Mouse (Mus musculus): ENCODE measurements around the gene Gm28038. TPM values are rescaled to one million over a fixed set of nuclear protein-coding genes. Genes with fewer than 3 reads are reported as not detected.

Gm28038 gene
- polyA plus RNA-seq, 1 experiment from 2014 or later, result not detected

DNA sequence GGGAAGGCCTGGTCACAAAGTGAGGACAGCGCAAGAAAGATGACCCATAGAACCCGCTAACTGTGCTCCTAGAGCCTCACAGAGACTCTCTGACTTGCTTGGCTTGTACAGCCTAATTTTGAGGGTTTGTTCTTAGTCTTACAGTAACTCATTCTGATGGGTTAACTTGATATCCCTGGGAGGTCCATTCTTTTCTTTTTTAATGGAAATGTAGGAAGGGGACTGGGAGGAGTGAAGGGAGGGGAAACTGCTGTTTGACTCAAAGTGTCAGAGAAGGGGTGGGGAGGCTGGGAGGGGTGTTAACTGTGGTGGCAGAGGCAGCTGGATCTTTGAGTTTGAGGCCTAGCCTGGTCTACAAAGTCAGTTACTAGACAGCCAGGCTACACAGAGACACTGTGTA lies 54.5 kb downstream of the Gm28038 start:
- Histone ChIP-seq H3K4me3 (ENCODE audit: low read length) (no peak overlapping the region), H3K4me2 (ENCODE audit: low read depth, low read length) (no peak overlapping the region), H3K9ac (ENCODE audit: low read length) (no peak overlapping the region), H3K36me3 (ENCODE audit: control insufficient read depth, insufficient read depth, low read length) (peaks cover 50% of the 10 kb centered on the region), H3K9me3 (ENCODE audit: control insufficient read depth, low read length) (no peaks in the 10 kb centered on the region), H3K27me3 (ENCODE audit: control insufficient read depth, insufficient read depth, low read depth, low read length) (no peaks in the 10 kb centered on the region), H3K27ac (ENCODE audit: low read length) (no peak overlapping the region), H3K4me1 (replicated peaks; ENCODE audit: control insufficient read depth, insufficient read depth, low read length) (no peaks in the 10 kb centered on the region)
- no peak for ATAC-seq (ENCODE audit: low read depth)
- 94% methylated on average over 2 of the region's 2 CpGs for WGBS

DNA sequence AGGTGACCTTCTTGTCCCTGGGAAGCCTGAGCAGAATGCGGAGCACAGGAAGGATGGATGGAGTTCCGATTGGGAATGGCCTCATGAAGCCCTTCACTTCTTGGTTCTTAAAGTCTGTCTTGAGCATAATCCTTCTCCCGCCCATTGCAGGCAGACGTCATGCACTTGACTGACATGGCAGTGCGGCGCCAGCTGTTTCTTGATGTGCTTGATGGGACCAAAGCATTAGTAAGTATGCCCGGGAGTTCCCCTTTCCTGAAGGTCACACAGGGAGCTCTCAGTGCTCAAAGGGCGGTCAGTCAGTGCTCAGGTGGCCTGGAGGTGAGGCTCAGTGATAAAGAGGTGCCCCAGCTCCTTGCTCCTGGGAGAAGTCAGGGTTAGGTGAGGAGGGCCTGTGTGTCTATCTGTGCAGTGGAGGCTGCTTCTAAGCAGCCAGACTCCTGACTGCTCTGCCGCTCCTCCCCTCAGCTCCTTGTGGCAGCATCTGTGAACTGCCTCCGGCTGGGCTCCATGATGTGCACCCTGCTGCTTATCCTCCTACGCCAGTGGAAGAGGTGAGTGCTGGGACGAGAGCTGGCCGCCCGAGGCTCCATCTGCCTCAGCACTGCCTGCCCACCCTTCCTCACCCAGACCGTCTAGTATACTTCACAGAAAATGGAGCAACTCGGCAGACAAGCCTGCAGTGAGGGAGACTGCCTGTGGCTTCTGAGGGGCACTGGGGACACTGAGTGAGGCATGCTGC lies 55.5 kb downstream of the Gm28038 start:
- no peak overlapping the region for H3K4me2 ChIP-seq (ENCODE audit: low read depth, low read length)
- peaks cover 51% of the 10 kb centered on the region for H3K36me3 ChIP-seq (ENCODE audit: control insufficient read depth, insufficient read depth, low read length)
- no peaks in the 10 kb centered on the region for H3K27me3 ChIP-seq (ENCODE audit: control insufficient read depth, insufficient read depth, low read depth, low read length)
- H3K4me3 ChIP-seq (ENCODE audit: low read length), result no peak overlapping the region
- H3K9me3 ChIP-seq (ENCODE audit: control insufficient read depth, low read length), result no peaks in the 10 kb centered on the region
- no peaks in the 10 kb centered on the region for H3K4me1 ChIP-seq (replicated peaks; ENCODE audit: control insufficient read depth, insufficient read depth, low read length)
- no peak overlapping the region for H3K27ac ChIP-seq (ENCODE audit: low read length)
- 82% methylated on average over 16 of the region's 16 CpGs for WGBS
- ATAC-seq (ENCODE audit: low read depth), result no peak
- H3K9ac ChIP-seq (ENCODE audit: low read length), result no peak overlapping the region

DNA sequence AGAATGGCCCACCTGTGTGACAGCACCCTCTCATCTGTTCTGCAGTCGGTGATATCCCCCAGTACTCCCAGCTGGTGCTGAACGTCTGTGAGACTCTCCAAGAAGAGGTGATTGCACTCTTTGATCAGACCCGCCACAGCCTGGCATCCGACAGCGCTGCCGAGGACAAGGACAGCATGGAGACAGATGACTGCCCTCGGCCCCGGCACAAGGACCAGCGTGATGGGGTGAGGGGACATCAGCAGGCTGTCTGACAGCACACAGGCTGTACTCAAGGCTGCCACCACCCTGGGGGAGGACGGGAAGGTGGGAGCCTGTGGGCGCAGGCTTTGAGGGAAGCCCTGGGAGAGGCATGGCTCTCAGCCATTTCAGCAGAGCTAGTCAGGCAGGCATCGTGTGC lies 56.3 kb downstream of the Gm28038 start:
- Histone ChIP-seq H3K9ac (ENCODE audit: low read length) (no peak overlapping the region), H3K4me2 (ENCODE audit: low read depth, low read length) (no peak overlapping the region), H3K9me3 (ENCODE audit: control insufficient read depth, low read length) (no peaks in the 10 kb centered on the region), H3K36me3 (ENCODE audit: control insufficient read depth, insufficient read depth, low read length) (peaks cover 56% of the 10 kb centered on the region), H3K27me3 (ENCODE audit: control insufficient read depth, insufficient read depth, low read depth, low read length) (no peaks in the 10 kb centered on the region), H3K27ac (ENCODE audit: low read length) (no peak overlapping the region), H3K4me3 (ENCODE audit: low read length) (no peak overlapping the region), H3K4me1 (replicated peaks; ENCODE audit: control insufficient read depth, insufficient read depth, low read length) (no peaks in the 10 kb centered on the region)
- 60% methylated on average over 12 of the region's 12 CpGs for WGBS
- ATAC-seq (ENCODE audit: low read depth), result no peak

DNA sequence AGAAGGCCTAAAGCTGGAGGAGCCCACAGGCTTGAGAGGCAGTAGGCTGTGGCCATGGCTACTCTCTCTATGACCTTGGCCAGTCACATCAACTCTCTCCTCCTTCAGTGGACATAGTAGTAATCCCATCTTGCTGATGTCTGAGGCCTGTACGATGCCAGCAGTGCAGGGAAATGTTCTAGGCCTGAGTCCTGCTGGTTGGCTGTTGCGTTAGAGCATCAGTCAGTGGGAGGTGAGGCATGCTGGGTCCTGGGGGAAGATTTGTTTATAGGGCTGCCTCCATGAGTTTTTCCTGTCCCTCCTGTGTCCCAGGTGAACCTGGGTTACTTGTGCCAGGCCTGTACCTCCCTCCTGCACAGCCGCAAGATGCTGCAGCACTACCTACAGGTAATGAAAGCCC lies 61.2 kb downstream of the Gm28038 start:
- no peak for ATAC-seq (ENCODE audit: low read depth)
- Histone ChIP-seq H3K27me3 (ENCODE audit: control insufficient read depth, insufficient read depth, low read depth, low read length) (no peaks in the 10 kb centered on the region), H3K36me3 (ENCODE audit: control insufficient read depth, insufficient read depth, low read length) (peaks cover 50% of the 10 kb centered on the region), H3K27ac (ENCODE audit: low read length) (no peak overlapping the region), H3K9me3 (ENCODE audit: control insufficient read depth, low read length) (no peaks in the 10 kb centered on the region), H3K4me3 (ENCODE audit: low read length) (no peak overlapping the region), H3K4me1 (replicated peaks; ENCODE audit: control insufficient read depth, insufficient read depth, low read length) (no peaks in the 10 kb centered on the region), H3K9ac (ENCODE audit: low read length) (no peak overlapping the region), H3K4me2 (ENCODE audit: low read depth, low read length) (no peak overlapping the region)
- 92% methylated on average over 3 of the region's 3 CpGs for WGBS

DNA sequence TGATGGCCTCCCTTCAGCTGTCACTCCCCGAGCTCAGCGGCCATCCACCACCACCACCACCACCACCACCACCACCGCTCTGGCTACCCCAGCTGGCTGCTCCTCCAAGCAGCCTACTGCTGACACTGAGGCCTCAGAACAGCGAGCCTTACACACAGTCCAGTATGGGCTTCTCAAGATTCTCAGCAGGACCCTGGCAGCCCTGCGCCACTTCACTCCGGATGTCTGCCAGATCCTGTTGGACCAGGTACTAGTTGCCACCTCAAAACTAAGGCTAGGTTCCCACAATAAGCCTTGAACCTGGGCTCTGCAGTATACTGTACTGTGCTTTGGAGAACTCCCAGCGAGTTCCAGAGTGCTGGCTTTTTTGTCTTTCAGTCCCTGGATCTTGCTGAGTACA lies 61.7 kb downstream of the Gm28038 start:
- ATAC-seq (ENCODE audit: low read depth), result no peak
- H3K9me3 ChIP-seq (ENCODE audit: control insufficient read depth, low read length), result no peaks in the 10 kb centered on the region
- H3K27me3 ChIP-seq (ENCODE audit: control insufficient read depth, insufficient read depth, low read depth, low read length), result no peaks in the 10 kb centered on the region
- no peak overlapping the region for H3K4me2 ChIP-seq (ENCODE audit: low read depth, low read length)
- H3K36me3 ChIP-seq (ENCODE audit: control insufficient read depth, insufficient read depth, low read length), result peaks cover 53% of the 10 kb centered on the region
- no peak overlapping the region for H3K9ac ChIP-seq (ENCODE audit: low read length)
- H3K4me1 ChIP-seq (replicated peaks; ENCODE audit: control insufficient read depth, insufficient read depth, low read length), result no peaks in the 10 kb centered on the region
- no peak overlapping the region for H3K4me3 ChIP-seq (ENCODE audit: low read length)
- WGBS, result 82% methylated on average over 7 of the region's 7 CpGs
- H3K27ac ChIP-seq (ENCODE audit: low read length), result no peak overlapping the region

DNA sequence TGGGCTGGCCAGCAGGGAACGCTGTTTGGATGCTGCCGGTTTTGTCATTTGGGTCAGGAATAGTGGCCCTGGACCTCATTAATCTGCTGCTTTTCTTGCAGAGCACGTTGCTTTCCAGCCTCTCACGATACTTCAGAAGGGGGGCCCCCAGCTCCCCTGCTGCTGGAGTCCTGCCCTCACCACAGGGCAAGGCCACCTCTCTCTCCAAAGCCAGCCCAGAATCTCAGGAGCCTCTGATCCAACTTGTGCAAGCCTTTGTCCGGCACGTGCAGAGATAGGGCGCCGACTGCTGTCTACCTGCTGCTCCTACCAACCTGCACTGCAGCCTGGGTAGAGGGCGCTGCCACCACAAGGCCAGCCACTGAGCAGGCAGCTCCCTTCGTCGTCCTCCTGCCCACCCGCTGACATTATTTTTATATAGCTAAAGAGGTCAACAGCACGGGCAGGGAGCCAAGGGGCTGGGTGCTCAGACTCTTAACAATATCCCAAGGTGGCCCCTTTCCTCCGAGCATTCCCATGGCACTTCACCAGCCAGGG lies 62.8 kb downstream of the Gm28038 start:
- H3K9me3 ChIP-seq (ENCODE audit: control insufficient read depth, low read length), result no peaks in the 10 kb centered on the region
- H3K4me1 ChIP-seq (replicated peaks; ENCODE audit: control insufficient read depth, insufficient read depth, low read length), result no peaks in the 10 kb centered on the region
- peak; percentile 43 for ATAC-seq (ENCODE audit: low read depth)
- peaks cover 55% of the 10 kb centered on the region for H3K36me3 ChIP-seq (ENCODE audit: control insufficient read depth, insufficient read depth, low read length)
- H3K27ac ChIP-seq (ENCODE audit: low read length), result no peak overlapping the region
- H3K4me2 ChIP-seq (ENCODE audit: low read depth, low read length), result no peak overlapping the region
- H3K4me3 ChIP-seq (ENCODE audit: low read length), result no peak overlapping the region
- H3K27me3 ChIP-seq (ENCODE audit: control insufficient read depth, insufficient read depth, low read depth, low read length), result no peaks in the 10 kb centered on the region
- no peak overlapping the region for H3K9ac ChIP-seq (ENCODE audit: low read length)
- WGBS, result 56% methylated on average over 14 of the region's 14 CpGs

DNA sequence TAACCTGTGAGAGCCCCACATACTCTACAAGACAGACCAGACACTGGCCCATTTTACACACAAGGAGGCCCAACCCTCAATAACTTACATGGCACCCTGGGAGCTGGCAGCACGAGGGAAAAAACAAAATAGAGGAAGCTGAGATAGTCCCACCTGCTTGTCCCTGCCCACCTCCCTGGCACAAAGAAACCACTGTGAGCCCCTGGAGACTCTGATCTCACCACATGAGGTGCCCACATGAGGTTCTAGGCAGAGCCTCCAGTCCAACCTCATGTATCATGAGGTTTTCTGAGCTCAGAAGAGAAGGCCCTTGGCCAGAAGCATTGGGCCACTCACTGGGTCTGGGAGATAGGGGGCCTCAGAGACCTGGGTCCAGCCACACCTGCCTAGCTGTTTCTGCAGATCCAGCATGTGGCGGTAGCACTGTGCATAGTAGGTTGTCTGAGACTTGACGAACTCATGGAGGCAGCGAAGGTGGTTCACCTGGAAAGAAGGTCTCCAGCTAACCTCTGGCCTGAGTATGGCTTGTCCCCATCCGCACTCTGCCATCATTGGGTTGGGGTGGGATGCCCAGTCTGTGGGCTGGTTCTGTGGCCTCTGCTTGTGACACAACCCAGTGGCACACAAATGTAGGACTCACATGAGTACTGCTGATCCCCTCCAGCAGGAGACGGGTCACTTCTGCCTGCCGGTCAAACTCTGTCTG lies 65.3 kb downstream of the Gm28038 start:
- no peak for ATAC-seq (ENCODE audit: low read depth)
- Histone ChIP-seq H3K9me3 (ENCODE audit: control insufficient read depth, low read length) (no peaks in the 10 kb centered on the region), H3K4me3 (ENCODE audit: low read length) (no peak overlapping the region), H3K4me1 (replicated peaks; ENCODE audit: control insufficient read depth, insufficient read depth, low read length) (no peaks in the 10 kb centered on the region), H3K36me3 (ENCODE audit: control insufficient read depth, insufficient read depth, low read length) (peaks cover 47% of the 10 kb centered on the region), H3K4me2 (ENCODE audit: low read depth, low read length) (no peak overlapping the region), H3K27ac (ENCODE audit: low read length) (no peak overlapping the region), H3K9ac (ENCODE audit: low read length) (no peak overlapping the region), H3K27me3 (ENCODE audit: control insufficient read depth, insufficient read depth, low read depth, low read length) (no peaks in the 10 kb centered on the region)
- 86% methylated on average over 7 of the region's 7 CpGs for WGBS

DNA sequence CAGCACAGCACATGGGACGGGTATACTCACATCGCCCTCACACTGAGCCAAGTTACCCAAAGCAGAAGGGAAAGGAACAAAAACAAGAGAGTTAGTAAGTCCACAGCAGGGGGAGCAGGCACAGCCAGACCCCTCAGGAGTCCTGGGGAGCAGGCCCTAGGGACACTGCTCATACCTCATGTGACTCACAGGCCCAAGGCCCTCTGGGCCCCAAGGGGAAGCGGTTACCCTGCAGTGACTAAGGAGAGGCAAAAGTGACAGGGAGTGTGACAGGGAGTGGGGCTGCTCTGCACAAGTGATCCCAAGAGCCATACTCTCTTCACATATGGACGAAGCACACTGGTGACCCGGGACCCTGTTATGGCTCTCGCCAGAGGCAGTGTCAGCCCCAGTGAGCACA lies 68.4 kb downstream of the Gm28038 start:
- no peak overlapping the region for H3K9ac ChIP-seq (ENCODE audit: low read length)
- H3K27ac ChIP-seq (ENCODE audit: low read length), result no peak overlapping the region
- H3K4me2 ChIP-seq (ENCODE audit: low read depth, low read length), result no peak overlapping the region
- ATAC-seq (ENCODE audit: low read depth), result no peak
- H3K4me1 ChIP-seq (replicated peaks; ENCODE audit: control insufficient read depth, insufficient read depth, low read length), result no peaks in the 10 kb centered on the region
- WGBS, result 94% methylated on average over 6 of the region's 6 CpGs
- no peaks in the 10 kb centered on the region for H3K9me3 ChIP-seq (ENCODE audit: control insufficient read depth, low read length)
- peaks cover 25% of the 10 kb centered on the region for H3K36me3 ChIP-seq (ENCODE audit: control insufficient read depth, insufficient read depth, low read length)
- H3K27me3 ChIP-seq (ENCODE audit: control insufficient read depth, insufficient read depth, low read depth, low read length), result no peaks in the 10 kb centered on the region
- H3K4me3 ChIP-seq (ENCODE audit: low read length), result no peak overlapping the region
